Mouse (Mus musculus) limb, embryonic 14.5 days (tissue): ENCODE data around the gene Csf2. TPM values are rescaled to one million over a fixed set of nuclear protein-coding genes. Genes with fewer than 3 reads are reported as not detected.
"Not testable (repeated sequence)": the region's sequence is repeated elsewhere in the genome, so short reads cannot be mapped to it uniquely, and the experiment has no call there.

Experiments used
- ATAC-seq: fragments of 200-750 bp; cut with Nextera tagmentation; 2 replicates; pipeline ENCODE4 v1.8.0; 2017; ENCODE audit warnings: low read depth, moderate number of reproducible peaks, moderate TSS enrichment; ENCODE audit not compliant: low FRiP score
- DNase-seq: peaks from one replicate; pipeline ENCODE4 v3.0.0-alpha.2; 2015; ENCODE audit warnings: low spot score
- H3K27ac ChIP-seq: fragments of 300-500 bp; sonication (generic); replicated peaks from 2 replicates; pipeline ENCODE4 v1.5.1; 2014; ENCODE audit warnings: low read depth, mild to moderate bottlenecking, low read length, moderate library complexity, mixed read lengths
- H3K27me3 ChIP-seq: fragments of 300-500 bp; sonication (generic); 2 replicates; pipeline ENCODE4 v1.6.1; 2014; ENCODE audit warnings: low read length, mixed read lengths; ENCODE audit not compliant: control insufficient read depth, insufficient read depth
- H3K36me3 ChIP-seq: fragments of 300-500 bp; sonication (generic); 2 replicates; pipeline ENCODE4 v1.6.1; 2014; ENCODE audit warnings: mild to moderate bottlenecking, low read length, moderate library complexity, mixed read lengths; ENCODE audit not compliant: control insufficient read depth, insufficient read depth
- H3K4me1 ChIP-seq: fragments of 300-500 bp; sonication (generic); 2 replicates; pipeline ENCODE4 v1.6.1; 2014; ENCODE audit warnings: antibody characterized with exemption, low read length, mixed read lengths; ENCODE audit not compliant: control insufficient read depth, insufficient read depth
- H3K4me2 ChIP-seq: fragments of 300-500 bp; sonication (generic); replicated peaks from 2 replicates; pipeline ENCODE4 v1.6.1; 2014; ENCODE audit warnings: low read depth, mild to moderate bottlenecking, low read length, moderate library complexity; ENCODE audit not compliant: severe bottlenecking
- H3K4me3 ChIP-seq: fragments of 300-500 bp; sonication (generic); replicated peaks from 2 replicates; pipeline ENCODE4 v1.5.1; 2014; ENCODE audit warnings: low read length
- H3K9ac ChIP-seq: fragments of 300-500 bp; sonication (generic); 2 replicates; pipeline ENCODE4 v1.6.1; 2014; ENCODE audit warnings: mild to moderate bottlenecking, low read depth, low read length, moderate library complexity; ENCODE audit not compliant: severe bottlenecking
- H3K9me3 ChIP-seq: fragments of 300-500 bp; sonication (generic); 2 replicates; pipeline ENCODE4 v1.6.1; 2016; ENCODE audit warnings: low read length; ENCODE audit not compliant: control insufficient read depth
- POLR2A ChIP-seq: fragments of 200-500 bp; IDR thresholded peaks from 2 replicates; pipeline ENCODE4 v1.8.0; 2012; ENCODE audit warnings: inconsistent platforms, mild to moderate bottlenecking, moderate library complexity, borderline replicate concordance; ENCODE audit not compliant: insufficient read depth, insufficient read length; ENCODE audit errors: extremely low read depth
- WGBS: fragments of 180-500 bp; shearing (Covaris S2); extraction: QIAGEN DNeasy Blood & Tissue Kit; methylation state at CpG from one replicate; pipeline ENCODE4 v1.1.7; 2014; 5-methylcytosine and 5-hydroxymethylcytosine counted together
- polyA plus RNA-seq, 2 experiments: library from polyadenylated mRNA; depleted of rRNA in 1 of 2; stranded (reverse) in 1 of 2; unstranded in 1 of 2; fragments of >200 nt; fragmentation: Nextera tagmentation in 1 of 2; extraction: Ambion mirVana in 1 of 2; gene quantifications; 2 replicates each; pipeline versions ENCODE4 v1.2.1 to v1.2.3; 2012 to 2014

The Csf2 gene
- not detected in 2 replicates for polyA plus RNA-seq (2012; rRNA removed)
- polyA plus RNA-seq (2014; fragmentation: Nextera tagmentation; extraction: Ambion mirVana): not detected in 2 replicates

DNA sequence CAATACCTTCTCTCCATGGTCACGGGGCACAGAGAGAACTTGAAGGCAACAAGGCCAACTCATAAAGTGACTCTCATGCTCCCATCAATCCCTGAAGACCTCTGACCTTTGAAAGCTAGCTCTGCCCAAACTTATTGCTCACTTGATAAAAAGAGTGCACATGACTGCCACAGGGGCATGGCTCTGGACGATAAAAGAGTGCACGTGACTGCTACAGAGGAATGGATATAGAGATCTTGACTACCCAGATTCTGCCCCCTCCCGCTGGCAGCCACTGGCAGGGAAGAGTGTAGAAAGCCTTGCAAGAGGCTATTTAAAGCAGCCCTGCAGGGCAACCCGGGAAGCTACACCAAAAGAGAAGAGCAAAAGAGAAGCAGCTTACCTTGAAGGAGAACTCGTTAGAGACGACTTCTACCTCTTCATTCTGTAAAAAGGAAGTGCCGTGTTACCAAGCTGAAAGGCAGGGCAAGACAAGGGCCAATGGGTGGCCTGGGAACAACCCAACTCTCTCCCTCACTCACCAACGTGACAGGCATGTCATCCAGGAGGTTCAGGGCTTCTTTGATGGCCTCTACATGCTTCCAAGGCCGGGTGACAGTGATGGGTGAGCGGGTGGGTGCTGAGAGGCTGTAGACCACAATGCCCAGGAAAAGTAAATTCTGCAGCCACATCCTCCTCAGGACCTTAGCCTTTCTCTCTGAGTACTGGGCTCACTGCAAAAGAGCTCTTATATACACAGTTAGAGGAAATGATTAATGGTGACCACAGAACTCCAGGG is at the start of gene Csf2:
Gene Csf2, minus strand, starts transcription at position 728 of the 778 bp plus-strand sequence.
- no peaks in the 10 kb centered on the region for H3K27me3 ChIP-seq
- H3K36me3 ChIP-seq: no peaks in the 10 kb centered on the region
- H3K27ac ChIP-seq: no peak within 1 kb of the TSS
- ATAC-seq (no peak), DNase-seq (no peak)
- H3K9me3 ChIP-seq: no peaks in the 10 kb centered on the region
- no peak for TF ChIP-seq POLR2A
- no peaks in the 10 kb centered on the region; the same call in 1 of the 2 replicates for H3K4me1 ChIP-seq
- H3K4me3 ChIP-seq: no peak within 1 kb of the TSS
- H3K9ac ChIP-seq: no peak within 1 kb of the TSS
- 58% methylated on average over 11 of the region's 11 CpGs for WGBS
- H3K4me2 ChIP-seq: no peak within 1 kb of the TSS

- H3K27ac ChIP-seq: no peak overlapping the region
- no peaks in the 10 kb centered on the region for H3K36me3 ChIP-seq
- no peak overlapping the region for H3K4me2 ChIP-seq
- no peak for TF ChIP-seq POLR2A
- H3K9ac ChIP-seq: no peak overlapping the region
- no peak overlapping the region for H3K4me3 ChIP-seq
- DNase-seq (no peak), ATAC-seq (no peak)
- no peaks in the 10 kb centered on the region for H3K4me1 ChIP-seq
- H3K27me3 ChIP-seq: peaks cover 4% of the 10 kb centered on the region
- no peaks in the 10 kb centered on the region for H3K9me3 ChIP-seq
Observed at GRCm38 (mm10) chr11:54298777-54299176, 49.3 kb upstream of the Csf2 start.

- 86% methylated on average over 2 of the region's 2 CpGs for WGBS
- H3K4me1 ChIP-seq, H3K27ac ChIP-seq, H3K27me3 ChIP-seq, H3K4me2 ChIP-seq, H3K36me3 ChIP-seq, DNase-seq, H3K4me3 ChIP-seq, ATAC-seq, H3K9ac ChIP-seq, H3K9me3 ChIP-seq: not testable (repeated sequence)
Observed at GRCm38 (mm10) chr11:54297471-54297870, 48.0 kb upstream of the Csf2 start.

DNA sequence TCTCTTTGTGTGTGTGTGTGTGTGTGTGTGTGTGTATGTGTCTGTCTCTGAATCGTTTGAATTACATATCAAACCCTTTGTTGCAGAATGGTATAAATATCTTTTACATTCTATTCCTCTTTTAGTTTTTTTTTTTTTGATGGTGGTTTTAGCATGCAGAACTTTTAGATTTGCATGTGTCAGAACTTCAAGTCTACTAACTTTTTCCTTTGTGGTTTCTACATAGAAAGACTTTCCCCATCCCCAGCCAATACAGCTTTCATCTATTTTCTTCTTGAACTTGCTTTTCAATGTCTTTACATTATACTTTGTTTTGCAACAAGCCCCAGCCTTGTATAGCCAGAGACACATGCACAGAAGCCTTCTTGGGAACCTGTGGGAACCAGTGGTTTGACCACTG is 47.3 kb upstream of the Csf2 start:
- ATAC-seq (no peak), DNase-seq (no peak)
- no peaks in the 10 kb centered on the region for H3K36me3 ChIP-seq
- H3K4me1 ChIP-seq: no peaks in the 10 kb centered on the region
- no peak for TF ChIP-seq POLR2A
- WGBS: 100% methylated on average over 1 of the region's 1 CpGs
- H3K4me2 ChIP-seq: no peak overlapping the region
- H3K9ac ChIP-seq: no peak overlapping the region
- H3K4me3 ChIP-seq: no peak overlapping the region
- no peaks in the 10 kb centered on the region for H3K27me3 ChIP-seq
- no peak overlapping the region for H3K27ac ChIP-seq
- H3K9me3 ChIP-seq: no peaks in the 10 kb centered on the region

- no peaks in the 10 kb centered on the region for H3K36me3 ChIP-seq
- H3K27me3 ChIP-seq: no peaks in the 10 kb centered on the region
- ATAC-seq (no peak), DNase-seq (no peak)
- no peak overlapping the region for H3K27ac ChIP-seq
- H3K4me1 ChIP-seq: no peaks in the 10 kb centered on the region
- no peak for TF ChIP-seq POLR2A
- no peak overlapping the region for H3K4me2 ChIP-seq
- no peak overlapping the region for H3K9ac ChIP-seq
- H3K4me3 ChIP-seq: no peak overlapping the region
- 85% methylated on average over 4 of the region's 4 CpGs for WGBS
- no peaks in the 10 kb centered on the region for H3K9me3 ChIP-seq
Observed at GRCm38 (mm10) chr11:54295971-54296370, 46.5 kb upstream of the Csf2 start.
